Comparison of ENCODE assay signal across 9 mouse cellular contexts in the genomic region with DNA sequence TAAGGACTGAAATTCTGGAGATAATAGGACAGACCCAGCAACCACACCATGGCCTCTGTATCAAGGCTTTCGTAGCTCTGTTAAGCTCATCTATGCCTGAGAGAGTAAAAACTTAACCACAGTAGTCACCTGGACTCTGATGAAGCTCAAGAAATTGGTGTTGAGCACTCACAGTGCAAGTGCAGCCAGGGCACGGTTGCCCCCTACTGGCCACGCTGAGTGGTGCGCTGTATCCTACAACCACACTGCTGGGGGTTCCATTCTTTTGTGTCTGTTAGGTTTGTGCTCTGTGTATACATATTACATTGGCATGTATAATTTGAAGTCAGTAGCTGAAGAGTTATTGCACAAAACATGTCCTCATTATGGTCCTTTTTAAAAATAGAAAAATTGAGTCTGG. TPM values are rescaled to one million over a fixed set of nuclear protein-coding genes. Genes with fewer than 3 reads are reported as not detected.
DNase-seq lines count a peak whose midpoint lies in the region; ATAC-seq and TF ChIP-seq lines count a peak whose summit lies in the region.
"Had no signal": no experiment of that assay in that cellular context is flagged by ENCODE, and none has a peak within 500 bp of the region (broad histone marks: within the 10 kb centered on the region; RNA-seq: fewer than 3 reads in every experiment).

No protein-coding gene starts in this region.

- peak; percentile 53 for DNase-seq in kidney, adult 18-20 months
- DNase-seq in A20 (ENCODE audit: low read depth, low spot score) (peak; percentile 78), CH12.LX (ENCODE audit: extremely low read depth) (no peak)
- DNase-seq in embryonic facial prominence, embryonic 10.5 days (ENCODE audit: low spot score), result peak; percentile 26
- no peak for DNase-seq in thymus, adult 18-20 months

- TF ChIP-seq RAD21 in CH12.LX (IDR thresholded peaks at IDR 0.05; ENCODE audit: low read depth, low read length), result no peak; the same call in none of the 2 replicates

- H3K9me3 ChIP-seq in kidney, embryonic 14.5 days (ENCODE audit: control insufficient read depth, low read length), result no peaks in the 10 kb centered on the region
- peaks cover 21% of the 10 kb centered on the region for H3K9me3 ChIP-seq in CH12.LX (replicated peaks; ENCODE audit: low read length)
- peaks cover 11% of the 10 kb centered on the region; the same call in 1 of the 2 replicates for H3K9me3 ChIP-seq in embryonic facial prominence, embryonic 10.5 days

- TF ChIP-seq CTCF in CH12.LX (conservative IDR thresholded peaks at IDR 0.05 in 1 of 2, IDR thresholded peaks at IDR 0.05 in 1 of 2; ENCODE audit: low read depth in 2 of 2, low read length in 2 of 2), result peak in 1 of 2 experiments; percentile 46; a peak in 2 of 4 replicates

- no peak for ATAC-seq in kidney, embryonic 14.5 days (ENCODE audit: low FRiP score, low TSS enrichment)
- no peak for ATAC-seq in megakaryocyte-erythroid progenitor cell, adult 5-6 weeks (replicated peaks; ENCODE audit: low FRiP score, low TSS enrichment, poor library complexity, severe bottlenecking)

- no peak overlapping the region for H3K4me3 ChIP-seq in kidney, embryonic 14.5 days (ENCODE audit: low read length)
- no peak overlapping the region for H3K4me3 ChIP-seq in CH12.LX (replicated peaks in 1 of 3; ENCODE audit: low read depth in 2 of 3, low read length in 2 of 3, poor library complexity in 1 of 3)
- no peak overlapping the region for H3K4me3 ChIP-seq in embryonic facial prominence, embryonic 10.5 days

- no peak for TF ChIP-seq EP300 in CH12.LX (IDR thresholded peaks at IDR 0.05; ENCODE audit: low read length)

- H3K36me3 ChIP-seq in kidney, embryonic 14.5 days (ENCODE audit: control insufficient read depth, insufficient read depth, low read length), result no peaks in the 10 kb centered on the region
- no peaks in the 10 kb centered on the region for H3K36me3 ChIP-seq in CH12.LX (replicated peaks in 1 of 2; ENCODE audit: control insufficient read depth in 1 of 2, insufficient read depth in 1 of 2, low read length in 1 of 2)
- no peaks in the 10 kb centered on the region for H3K36me3 ChIP-seq in embryonic facial prominence, embryonic 10.5 days (replicated peaks)

- H3K79me2 ChIP-seq in CH12.LX (replicated peaks; ENCODE audit: control insufficient read depth, extremely low read depth, insufficient read depth, poor library complexity, severe bottlenecking), result no peaks in the 10 kb centered on the region

- no peak overlapping the region for H3K27ac ChIP-seq in kidney, embryonic 14.5 days (ENCODE audit: low read depth, low read length)
- no peak overlapping the region for H3K27ac ChIP-seq in CH12.LX (ENCODE audit: insufficient read depth, low read depth)
- no peak overlapping the region for H3K27ac ChIP-seq in embryonic facial prominence, embryonic 10.5 days (replicated peaks)

- TF ChIP-seq POLR2A in CH12.LX (IDR thresholded peaks at IDR 0.05; ENCODE audit: low read depth, low read length), result no peak

- H3K4me1 ChIP-seq in kidney, embryonic 14.5 days (ENCODE audit: control insufficient read depth, insufficient read depth, low read length), result no peaks in the 10 kb centered on the region
- H3K4me1 ChIP-seq in CH12.LX (ENCODE audit: control insufficient read depth in 1 of 2, insufficient read depth in 2 of 2), result no peaks in the 10 kb centered on the region
- H3K4me1 ChIP-seq in embryonic facial prominence, embryonic 10.5 days, result no peaks in the 10 kb centered on the region

- no peak overlapping the region for H3K9ac ChIP-seq in kidney, embryonic 14.5 days (ENCODE audit: low read depth, low read length)
- H3K9ac ChIP-seq in CH12.LX (ENCODE audit: insufficient read depth, low read depth), result no peak overlapping the region

- no peaks in the 10 kb centered on the region for H3K27me3 ChIP-seq in kidney, embryonic 14.5 days (ENCODE audit: control insufficient read depth, insufficient read depth, low read length)
- H3K27me3 ChIP-seq in CH12.LX (replicated peaks), result no peaks in the 10 kb centered on the region
- H3K27me3 ChIP-seq in embryonic facial prominence, embryonic 10.5 days (replicated peaks; ENCODE audit: low read depth, poor library complexity, severe bottlenecking), result no peaks in the 10 kb centered on the region

- dilution Hi-C loops in CH12.LX (cut with MboI; ENCODE audit: extremely low pct_ligation_motif_present, extremely low pct_unique_long_range_greater_than_20kb, low sequenced_read_pairs), result no loop called here

- no peak overlapping the region for H3K4me2 ChIP-seq in kidney, embryonic 14.5 days (replicated peaks; ENCODE audit: low read depth, low read length)
- H3K4me2 ChIP-seq in CH12.LX (ENCODE audit: insufficient read depth, low read depth, poor library complexity, severe bottlenecking), result no peak overlapping the region

- in situ Hi-C loops in CH12.LX (cut with MboI; ENCODE audit: low pct_ligation_motif_present, low pct_unique_long_range_greater_than_20kb, low sequenced_read_pairs), result no loop called here

- 50% methylated on average over 4 of the region's 4 CpGs for WGBS in kidney, embryonic 14.5 days
- 41% methylated on average over 4 of the region's 4 CpGs for WGBS in embryonic facial prominence, embryonic 10.5 days

TF ChIP-seq in CH12.LX, 34 proteins besides CTCF, POLR2A, EP300 and RAD21:
- TF ChIP-seq SMC3 (IDR thresholded peaks at IDR 0.05; ENCODE audit: low read depth, low read length) (peak; percentile 11; the same call in 1 of the 2 replicates), ZKSCAN1 (IDR thresholded peaks at IDR 0.05; ENCODE audit: borderline replicate concordance, low read depth, low read length) (no peak), IRF4 (IDR thresholded peaks at IDR 0.05; ENCODE audit: low read depth, low read length) (no peak)

RNA-seq across cellular contexts. Expression of gene Mup5, which starts 23.1 kb away (rescaled TPM):
- polyA plus RNA-seq in kidney, embryonic 14.5 days (2014; fragmentation: Nextera tagmentation; extraction: Ambion mirVana), result not detected in 2 replicates
- total RNA-seq in CH12.LX (2012; rRNA removed) (not detected in 2 replicates), CH12.LX (2014; rRNA removed) (not detected in 2 replicates)
- not detected in 2 replicates for polyA plus RNA-seq in CH12.LX (2012; ENCODE audit: insufficient read length, low read depth)
- polyA plus RNA-seq in embryonic facial prominence, embryonic 10.5 days (2016; fragmentation: Nextera tagmentation; extraction: Ambion mirVana), result not detected in 2 replicates
- not detected in 2 replicates for total RNA-seq in megakaryocyte-erythroid progenitor cell, adult 5-6 weeks (2014; fragmentation: Nextera tagmentation)
- not detected in 2 replicates for total RNA-seq in megakaryocyte-erythroid progenitor cell, adult 5-6 weeks (2017)
- total RNA-seq: hematopoietic stem cell, adult 5-6 weeks had no signal
- polyA plus RNA-seq: limb, embryonic 14.5 days had no signal

Comparison
In these comparisons a context has a peak if more than half of its experiments do, and no peak if none do; other contexts are left out.
1. DNase-seq: peak in kidney, adult 18-20 months (single experiment), A20 (single experiment) and embryonic facial prominence, embryonic 10.5 days (single experiment); none in CH12.LX (single experiment) and thymus, adult 18-20 months (0 of 2).